ENCODE assay signal across 17 mouse cellular contexts in genomic region chr6:116713966-116714365, GRCm38 (mm10). TPM values are rescaled to one million over a fixed set of nuclear protein-coding genes. Genes with fewer than 3 reads are reported as not detected.
DNase-seq lines count a peak whose midpoint lies in the region; TF ChIP-seq lines count a peak whose summit lies in the region.
"Had no signal": no experiment of that assay in that cellular context is flagged by ENCODE, and none has a peak within 500 bp of the region (broad histone marks: within the 10 kb centered on the region; RNA-seq: fewer than 3 reads in every experiment).

No protein-coding gene starts in this region.

- H3K9me3 ChIP-seq in heart, embryonic 10.5 days, result no peaks in the 10 kb centered on the region
- H3K9me3 ChIP-seq: embryonic facial prominence, embryonic 10.5 days; embryonic facial prominence, embryonic 12.5 days; forebrain, embryonic 13.5 days; forebrain, embryonic 15.5 days had no signal

- no peak overlapping the region for H3K4me3 ChIP-seq in heart, embryonic 10.5 days
- H3K4me3 ChIP-seq in kidney, adult 2 months (ENCODE audit: insufficient read depth, low read depth, low read length), result no peak overlapping the region
- H3K4me3 ChIP-seq: embryonic facial prominence, embryonic 10.5 days; embryonic facial prominence, embryonic 12.5 days; forebrain, embryonic 13.5 days; forebrain, embryonic 15.5 days had no signal

- no peak for TF ChIP-seq POLR2A in kidney, adult 2 months (IDR thresholded peaks at IDR 0.05; ENCODE audit: low read depth, low read length)

- H3K36me3 ChIP-seq in heart, embryonic 10.5 days, result no peaks in the 10 kb centered on the region
- no peaks in the 10 kb centered on the region for H3K36me3 ChIP-seq in kidney, adult 2 months (ENCODE audit: control insufficient read depth, insufficient read depth, low read length)
- H3K36me3 ChIP-seq: embryonic facial prominence, embryonic 10.5 days; embryonic facial prominence, embryonic 12.5 days; forebrain, embryonic 15.5 days had no signal

- 86% methylated on average over 3 of the region's 3 CpGs for WGBS in heart, embryonic 10.5 days
- WGBS in kidney, adult 2 months, result 84% methylated on average over 3 of the region's 3 CpGs

- H3K27ac ChIP-seq in heart, embryonic 10.5 days, result no peak overlapping the region
- H3K27ac ChIP-seq in kidney, adult 2 months (ENCODE audit: insufficient read depth, low read depth, low read length), result peak overlapping the region; percentile 95
- H3K27ac ChIP-seq: embryonic facial prominence, embryonic 10.5 days; embryonic facial prominence, embryonic 12.5 days; forebrain, embryonic 13.5 days; forebrain, embryonic 15.5 days had no signal

- TF ChIP-seq CTCF in kidney, adult 2 months (conservative IDR thresholded peaks at IDR 0.05; ENCODE audit: insufficient read depth, insufficient read length, low read depth, low read length), result no peak

- peaks cover 23% of the 10 kb centered on the region for H3K4me1 ChIP-seq in heart, embryonic 10.5 days
- peaks cover 3% of the 10 kb centered on the region; the same call in 1 of the 2 replicates for H3K4me1 ChIP-seq in kidney, adult 2 months (ENCODE audit: control insufficient read depth, insufficient read depth, low read length)
- H3K4me1 ChIP-seq: embryonic facial prominence, embryonic 12.5 days; forebrain, embryonic 13.5 days; forebrain, embryonic 15.5 days had no signal

- H3K27me3 ChIP-seq in heart, embryonic 10.5 days (ENCODE audit: insufficient read depth, poor library complexity, severe bottlenecking), result no peaks in the 10 kb centered on the region
- no peaks in the 10 kb centered on the region for H3K27me3 ChIP-seq in kidney, adult 2 months (replicated peaks; ENCODE audit: control insufficient read depth, insufficient read depth, low read length)
- H3K27me3 ChIP-seq: embryonic facial prominence, embryonic 12.5 days; forebrain, embryonic 13.5 days; forebrain, embryonic 15.5 days had no signal

- DNase-seq in heart, adult 11 months, result peak; percentile 87
- no peak for DNase-seq in heart, embryonic 10.5 days (ENCODE audit: low spot score)
- DNase-seq in kidney, adult 2 months, result no peak
- no peak for DNase-seq in kidney, postnatal 25 days
- peak; percentile 41 for DNase-seq in brain, adult 2 months (ENCODE audit: low read depth, low spot score)
- DNase-seq in ovary, postnatal 14 days (ENCODE audit: low spot score), result no peak
- DNase-seq: adrenal gland, postnatal 10 days; adrenal gland, postnatal 25 days; cerebellum, adult 11-12 months; cerebellum, adult 2 months; cerebellum, adult 9-10 months; cerebellum, postnatal 10 days; cerebellum, postnatal 25 days had no signal

RNA-seq across cellular contexts. Expression of gene Tmem72, which starts 2.7 kb away (rescaled TPM):
- 0.04 and 0.14 TPM in 2 replicates for polyA plus RNA-seq in heart, embryonic 10.5 days (2016; fragmentation: Nextera tagmentation; extraction: Ambion mirVana)
- polyA plus RNA-seq in kidney, adult 2 months (2012; rRNA removed), result 13.4 and 19.2 TPM in 2 replicates

RNA-seq across cellular contexts. Expression of gene Rassf4, which starts 40.2 kb away (rescaled TPM):
- polyA plus RNA-seq in heart, embryonic 10.5 days (2016; fragmentation: Nextera tagmentation; extraction: Ambion mirVana), result 5.5 and 7.2 TPM in 2 replicates
- 3.3 and 4.1 TPM in 2 replicates for polyA plus RNA-seq in kidney, adult 2 months (2012; rRNA removed)

Comparison
In these comparisons a context has a peak if more than half of its experiments do, and no peak if none do; other contexts are left out.
1. DNase-seq: peak in heart, adult 11 months (single experiment) and brain, adult 2 months (single experiment); none in heart, embryonic 10.5 days (single experiment), kidney, adult 2 months (single experiment), kidney, postnatal 25 days (0 of 2) and ovary, postnatal 14 days (single experiment).
2. RNA of gene Tmem72, which starts 2.7 kb away (polyA plus RNA-seq): 13.4 to 19.2 TPM in kidney, adult 2 months; 0.04 to 0.14 TPM in heart, embryonic 10.5 days; every median in the first group is over 10 times any median in the second.